Comparison of ENCODE assay signal across 24 mouse cellular contexts in the genomic region with DNA sequence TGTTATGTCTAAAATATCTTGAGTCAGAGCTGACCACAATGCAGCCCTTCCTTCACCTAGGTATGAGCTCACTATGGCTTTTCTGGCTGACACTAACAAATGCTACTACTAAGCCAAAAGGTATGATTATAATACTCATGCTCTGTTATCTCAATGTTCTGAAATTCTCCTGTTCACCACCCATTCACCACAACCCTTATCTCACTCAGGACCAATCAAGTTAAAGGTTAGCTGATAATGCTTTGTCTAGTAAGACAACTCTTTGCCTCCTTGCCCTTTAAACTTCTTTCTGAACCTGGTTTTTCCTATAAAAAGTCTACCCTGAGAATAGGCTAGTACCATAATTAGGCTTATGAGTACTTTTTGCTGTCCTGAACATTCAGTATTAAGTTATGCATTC. TPM values are rescaled to one million over a fixed set of nuclear protein-coding genes. Genes with fewer than 3 reads are reported as not detected.
DNase-seq lines count a peak whose midpoint lies in the region; ATAC-seq and TF ChIP-seq lines count a peak whose summit lies in the region.
"Had no signal": no experiment of that assay in that cellular context is flagged by ENCODE, and none has a peak within 500 bp of the region (broad histone marks: within the 10 kb centered on the region; RNA-seq: fewer than 3 reads in every experiment).

No protein-coding gene starts in this region.

- H3K4me2 ChIP-seq in intestine, embryonic 16.5 days (ENCODE audit: low read depth, low read length): no peak overlapping the region
- H3K4me2 ChIP-seq in midbrain, embryonic 14.5 days (ENCODE audit: low read length): no peak overlapping the region
- H3K4me2 ChIP-seq: embryonic facial prominence, embryonic 12.5 days; forebrain, embryonic 13.5 days; forebrain, embryonic 15.5 days had no signal

- H3K36me3 ChIP-seq in intestine, embryonic 16.5 days (ENCODE audit: control insufficient read depth, insufficient read depth, low read length): no peaks in the 10 kb centered on the region
- no peaks in the 10 kb centered on the region for H3K36me3 ChIP-seq in midbrain, embryonic 14.5 days (ENCODE audit: control insufficient read depth, insufficient read depth, low read length)
- H3K36me3 ChIP-seq: embryonic facial prominence, embryonic 10.5 days; embryonic facial prominence, embryonic 12.5 days; forebrain, embryonic 15.5 days; G1E had no signal

- no peak overlapping the region for H3K27ac ChIP-seq in intestine, embryonic 16.5 days (ENCODE audit: low read length)
- no peak overlapping the region for H3K27ac ChIP-seq in midbrain, embryonic 14.5 days (replicated peaks; ENCODE audit: low read depth, low read length)
- H3K27ac ChIP-seq in gastrocnemius, adult 2 months: no peak overlapping the region
- H3K27ac ChIP-seq: embryonic facial prominence, embryonic 10.5 days; embryonic facial prominence, embryonic 12.5 days; forebrain, embryonic 13.5 days; forebrain, embryonic 15.5 days had no signal

- H3K4me1 ChIP-seq in intestine, embryonic 16.5 days (ENCODE audit: control insufficient read depth, insufficient read depth, low read length): no peaks in the 10 kb centered on the region
- no peaks in the 10 kb centered on the region for H3K4me1 ChIP-seq in midbrain, embryonic 14.5 days (ENCODE audit: control insufficient read depth, insufficient read depth, low read length)
- H3K4me1 ChIP-seq: embryonic facial prominence, embryonic 10.5 days; embryonic facial prominence, embryonic 12.5 days; forebrain, embryonic 15.5 days had no signal

- DNase-seq in CD4-positive, CD25-positive, alpha-beta regulatory T cell, adult 2 months (ENCODE audit: low read depth, low spot score): peak; percentile 37
- DNase-seq in induced T-regulatory cell, adult 2 months (ENCODE audit: low read depth): peak; percentile 47
- DNase-seq in right cerebral cortex, postnatal 10 days (ENCODE audit: low spot score in 2 of 2): no peak
- no peak for DNase-seq in midbrain, embryonic 14.5 days
- DNase-seq in gastrocnemius, adult 2 months: no peak
- DNase-seq in kidney, postnatal 10 days: no peak
- DNase-seq: adrenal gland, adult 8-10 months; adrenal gland, postnatal 14 days; adrenal gland, postnatal 36 days; B cell, adult 2 months; cerebellum, adult 11-12 months; cerebellum, adult 2 months; cerebellum, adult 9-10 months; cerebellum, postnatal 10 days; cerebellum, postnatal 25 days had no signal

- no peaks in the 10 kb centered on the region for H3K27me3 ChIP-seq in intestine, embryonic 16.5 days (replicated peaks; ENCODE audit: control insufficient read depth, insufficient read depth, low read length)
- no peaks in the 10 kb centered on the region for H3K27me3 ChIP-seq in midbrain, embryonic 14.5 days (ENCODE audit: control insufficient read depth, insufficient read depth, low read length)
- H3K27me3 ChIP-seq: embryonic facial prominence, embryonic 12.5 days; forebrain, embryonic 13.5 days; forebrain, embryonic 15.5 days; Patski had no signal

- H3K9me3 ChIP-seq in intestine, embryonic 16.5 days (ENCODE audit: control insufficient read depth, low read length): no peaks in the 10 kb centered on the region
- H3K9me3 ChIP-seq in midbrain, embryonic 14.5 days (ENCODE audit: control insufficient read depth, low read length): no peaks in the 10 kb centered on the region
- H3K9me3 ChIP-seq: embryonic facial prominence, embryonic 10.5 days; embryonic facial prominence, embryonic 12.5 days; forebrain, embryonic 13.5 days; forebrain, embryonic 15.5 days; G1E had no signal

- intact Hi-C loops in gastrocnemius, adult 2 months (cut with DNase I): no loop called here

- no peak overlapping the region for H3K4me3 ChIP-seq in intestine, embryonic 16.5 days (ENCODE audit: low read length)
- H3K4me3 ChIP-seq in midbrain, embryonic 14.5 days (replicated peaks; ENCODE audit: low read depth, low read length): no peak overlapping the region
- H3K4me3 ChIP-seq in gastrocnemius, adult 2 months: no peak overlapping the region
- H3K4me3 ChIP-seq: embryonic facial prominence, embryonic 10.5 days; embryonic facial prominence, embryonic 12.5 days; forebrain, embryonic 13.5 days; forebrain, embryonic 15.5 days had no signal

- TF ChIP-seq CTCF in gastrocnemius, adult 2 months (IDR thresholded peaks at IDR 0.05): no peak

- no peak overlapping the region for H3K9ac ChIP-seq in intestine, embryonic 16.5 days (ENCODE audit: low read depth, low read length)
- H3K9ac ChIP-seq in midbrain, embryonic 14.5 days (replicated peaks; ENCODE audit: low read length): no peak overlapping the region
- H3K9ac ChIP-seq: embryonic facial prominence, embryonic 12.5 days; forebrain, embryonic 13.5 days; forebrain, embryonic 15.5 days had no signal

- ATAC-seq in intestine, embryonic 16.5 days: peak; percentile 93
- 0 out of 2 replicates have a peak, but pooled peaks have one; percentile 37 for ATAC-seq in megakaryocyte-erythroid progenitor cell, adult 5-6 weeks (replicated peaks; ENCODE audit: low FRiP score, low TSS enrichment, poor library complexity, severe bottlenecking)
- ATAC-seq in midbrain, embryonic 14.5 days (ENCODE audit: low FRiP score, low TSS enrichment): no peak
- ATAC-seq: activated CD4-positive, CD25-positive, alpha-beta regulatory T cell, adult 4 months; forebrain, embryonic 13.5 days; forebrain, embryonic 15.5 days; Patski had no signal

RNA-seq across cellular contexts. Expression of a gene that starts 26.1 kb away (rescaled TPM):
- polyA plus RNA-seq in intestine, embryonic 16.5 days (2015; fragmentation: Nextera tagmentation; extraction: Ambion mirVana): 1,225 and 1,412 TPM in 2 replicates
- 1,513 and 1,536 TPM in 2 replicates for total RNA-seq in megakaryocyte-erythroid progenitor cell, adult 5-6 weeks (2014; fragmentation: Nextera tagmentation)
- 915 and 1,060 TPM in 2 replicates for total RNA-seq in megakaryocyte-erythroid progenitor cell, adult 5-6 weeks (2017)
- 916 and 1,070 TPM in 2 replicates for polyA plus RNA-seq in midbrain, embryonic 14.5 days (2014; fragmentation: Nextera tagmentation; extraction: Ambion mirVana)
- 10 to 100 TPM; 64.1 to 76.3 TPM for total RNA-seq in gastrocnemius, adult 2 months (2021)

RNA-seq across cellular contexts. Expression of a gene that starts 29.3 kb away (rescaled TPM):
- 8.6 and 9.6 TPM in 2 replicates for polyA plus RNA-seq in intestine, embryonic 16.5 days (2015; fragmentation: Nextera tagmentation; extraction: Ambion mirVana)
- 10.3 and 12.8 TPM in 2 replicates for total RNA-seq in megakaryocyte-erythroid progenitor cell, adult 5-6 weeks (2014; fragmentation: Nextera tagmentation)
- total RNA-seq in megakaryocyte-erythroid progenitor cell, adult 5-6 weeks (2017): 7.2 and 9.4 TPM in 2 replicates
- polyA plus RNA-seq in midbrain, embryonic 14.5 days (2014; fragmentation: Nextera tagmentation; extraction: Ambion mirVana): 14.0 and 15.8 TPM in 2 replicates
- 1 to 10 TPM; 7.6 to 9.5 TPM for total RNA-seq in gastrocnemius, adult 2 months (2021)

Comparison
In these comparisons a context has a peak if more than half of its experiments do, and no peak if none do; other contexts are left out.
1. DNase-seq: peak in CD4-positive, CD25-positive, alpha-beta regulatory T cell, adult 2 months (single experiment) and induced T-regulatory cell, adult 2 months (single experiment); none in right cerebral cortex, postnatal 10 days (0 of 2), midbrain, embryonic 14.5 days (single experiment), gastrocnemius, adult 2 months (single experiment) and kidney, postnatal 10 days (single experiment).
2. RNA of a gene that starts 26.1 kb away (total RNA-seq): 915 to 1,536 TPM in megakaryocyte-erythroid progenitor cell, adult 5-6 weeks; 64.1 to 76.3 TPM in gastrocnemius, adult 2 months; every median in the first group is over 10 times any median in the second.